Mouse (Mus musculus) adrenal gland, postnatal 0 days (tissue): ENCODE data around the gene Rit1. TPM values are rescaled to one million over a fixed set of nuclear protein-coding genes. Genes with fewer than 3 reads are reported as not detected.

Experiments used
- polyA plus RNA-seq: library from polyadenylated mRNA; unstranded; fragments of >200 nt; fragmentation: Nextera tagmentation; extraction: Ambion mirVana; gene quantifications from 2 replicates; pipeline ENCODE4 v1.2.1, GENCODE M21; 2015

Rit1 gene
- 104 and 106 TPM in 2 replicates for polyA plus RNA-seq

GRCm38 (mm10) chr3:88716399-88717197 lies at the start of gene Rit1:
Gene Rit1, plus strand, starts transcription at chr3:88716838.

DNA sequence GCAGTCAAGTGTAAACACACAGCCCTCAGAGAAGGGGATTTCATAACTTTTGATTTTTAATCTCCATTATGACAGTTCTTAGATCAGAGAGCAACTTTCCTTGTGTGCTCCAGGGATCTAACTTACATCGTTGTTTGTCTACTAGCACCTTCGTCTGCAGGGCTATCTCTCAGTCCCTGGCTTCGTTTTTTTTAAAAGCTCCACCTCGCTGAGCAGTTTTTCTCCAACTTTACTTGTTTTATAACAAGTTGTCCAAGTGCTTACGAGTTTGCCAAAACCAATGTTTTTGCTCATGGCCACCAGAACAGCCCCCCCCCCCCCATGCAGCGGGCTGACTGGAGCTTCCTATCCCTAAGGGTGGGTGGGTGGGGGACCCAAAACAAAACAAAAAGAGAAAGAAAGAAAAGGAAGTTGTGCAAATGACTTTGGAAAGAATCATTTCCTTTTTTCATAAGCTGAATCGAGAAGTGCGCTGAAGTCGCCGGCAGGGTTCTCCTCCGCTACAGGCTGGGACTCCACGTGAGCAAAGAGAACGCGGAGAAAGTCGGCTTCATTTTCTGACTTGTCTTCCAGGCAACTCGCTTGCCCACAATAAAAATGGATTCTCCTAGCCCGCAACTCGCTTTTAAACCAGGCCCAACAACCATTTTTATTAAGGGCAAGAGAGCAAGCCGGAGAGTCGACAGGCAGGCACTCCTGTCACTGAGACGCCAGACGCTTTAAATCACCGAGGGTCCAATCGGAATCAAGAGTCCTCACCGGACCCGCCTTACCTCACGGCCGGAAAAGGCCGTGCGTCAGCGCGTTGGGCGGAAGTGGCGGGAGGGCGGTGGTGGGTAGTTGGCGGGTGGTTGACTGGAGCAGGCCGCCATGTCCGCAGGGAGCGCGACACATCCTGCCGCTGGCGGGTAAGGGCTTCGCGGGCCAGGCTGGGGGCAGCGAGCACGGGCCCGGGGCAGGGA lies 31.4 kb upstream of the Rit1 start, which contains the start of gene Khdc4:
TSS of gene Khdc4 (plus strand) at position 824 of the 962 bp plus-strand sequence.

DNA sequence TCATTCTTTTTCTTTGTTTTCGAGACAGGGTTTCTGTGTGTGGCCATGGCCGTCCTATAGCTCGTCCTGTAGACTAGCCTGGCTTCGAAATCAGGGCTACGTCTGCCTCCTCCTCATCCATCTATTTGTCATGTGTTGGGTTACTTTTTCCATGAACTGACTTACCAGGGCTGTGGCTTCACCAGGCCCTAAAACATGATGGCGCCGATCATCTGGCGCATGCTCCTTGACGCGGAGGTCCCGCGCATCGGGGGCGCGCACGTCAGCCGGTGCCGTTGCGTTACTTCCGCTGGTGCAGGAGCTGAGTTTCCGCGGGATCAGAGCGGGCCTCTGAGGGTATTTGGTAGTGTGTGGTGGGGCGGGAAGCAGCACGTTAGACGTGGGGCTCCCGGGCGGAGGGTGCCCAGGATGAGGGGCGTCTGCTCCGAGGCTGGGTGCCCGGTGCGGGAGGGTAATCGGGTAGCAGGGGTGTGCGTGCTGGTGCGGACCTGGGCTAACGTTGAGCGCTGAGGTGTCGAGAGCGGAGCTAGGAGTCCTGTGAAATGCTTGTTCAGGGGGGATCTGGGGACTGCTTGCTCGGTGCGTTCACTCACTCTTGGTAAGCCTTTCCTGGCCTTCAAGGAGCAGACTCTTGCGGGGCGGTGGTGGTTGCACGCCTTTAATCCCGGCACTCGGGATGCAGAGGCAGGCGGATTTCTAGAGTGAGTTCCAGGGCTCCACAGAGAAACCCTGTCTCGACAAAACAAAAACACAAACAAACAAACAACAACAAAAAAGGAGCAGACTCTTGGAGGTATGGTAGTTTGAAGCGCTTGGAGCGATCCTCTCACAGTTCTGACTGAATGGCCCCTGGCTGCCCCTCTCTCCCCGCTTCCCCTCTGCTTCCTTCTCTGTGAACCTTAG lies 58.6 kb downstream of the Rit1 start, which contains the start of gene Syt11:
TSS of gene Syt11 (minus strand) at position 226 of the 903 bp plus-strand sequence.

Other genes starting within 250 kb of the Rit1 start
- gene Lmna, start 206.9 kb upstream of the Rit1 start, polyA plus RNA-seq = 128 and 130 TPM in 2 replicates
- 2.7 and 3.6 TPM in 2 replicates for gene Mex3a, start 184.4 kb upstream of the Rit1 start, polyA plus RNA-seq
- gene Rab25, start 168.5 kb upstream of the Rit1 start, polyA plus RNA-seq = 0.58 and 0.88 TPM in 2 replicates
- gene Lamtor2, start 163.8 kb upstream of the Rit1 start, polyA plus RNA-seq = 141 and 169 TPM in 2 replicates
- gene Ubqln4, start 163.1 kb upstream of the Rit1 start, polyA plus RNA-seq = 19.2 and 23.5 TPM in 2 replicates
- 269 and 288 TPM in 2 replicates for gene Ssr2, start 141.0 kb upstream of the Rit1 start, polyA plus RNA-seq
- 33.7 and 39.2 TPM in 2 replicates for gene Arhgef2, start 110.9 kb upstream of the Rit1 start, polyA plus RNA-seq
- not detected in 2 replicates for gene Rxfp4, start 63.7 kb upstream of the Rit1 start, polyA plus RNA-seq
- gene Khdc4, start 31.0 kb upstream of the Rit1 start, polyA plus RNA-seq = 26.2 and 51.8 TPM in 2 replicates
- gene Syt11, start 58.3 kb downstream of the Rit1 start, polyA plus RNA-seq = 29.3 and 76.7 TPM in 2 replicates
- 3.4 and 4.0 TPM in 2 replicates for gene Gon4l, start 118.4 kb downstream of the Rit1 start, polyA plus RNA-seq
- 21.5 and 34.1 TPM in 2 replicates for gene Msto1, start 197.2 kb downstream of the Rit1 start, polyA plus RNA-seq
- 9.6 and 13.6 TPM in 2 replicates for gene Ash1l, start 233.8 kb downstream of the Rit1 start, polyA plus RNA-seq
- 99.1 and 149 TPM in 2 replicates for gene Dap3, start 234.3 kb downstream of the Rit1 start, polyA plus RNA-seq